Mouse (Mus musculus) hindbrain, embryonic 11.5 days (tissue): ENCODE measurements around the gene 4931422A03Rik. TPM values are rescaled to one million over a fixed set of nuclear protein-coding genes. Genes with fewer than 3 reads are reported as not detected.

Experiments used
- ATAC-seq: fragments of 200-750 bp; cut with Nextera tagmentation; 2 replicates; pipeline ENCODE4 v1.8.0; 2017; ENCODE audit warnings: mild to moderate bottlenecking, moderate TSS enrichment, moderate library complexity; ENCODE audit not compliant: low FRiP score
- DNase-seq: peaks from one replicate; pipeline ENCODE4 v3.0.0-alpha.2; 2015; ENCODE audit warnings: low spot score
- H3K27ac ChIP-seq: fragments of 300-500 bp; sonication (generic); 2 replicates; pipeline ENCODE4 v1.5.1; 2014; ENCODE audit warnings: mild to moderate bottlenecking, low read depth, low read length
- H3K27me3 ChIP-seq: fragments of 300-500 bp; sonication (generic); 2 replicates; pipeline ENCODE4 v1.6.1; 2014; ENCODE audit warnings: mild to moderate bottlenecking, low read length, moderate library complexity, mixed read lengths; ENCODE audit not compliant: control insufficient read depth, insufficient read depth
- H3K36me3 ChIP-seq: fragments of 300-500 bp; sonication (generic); 2 replicates; pipeline ENCODE4 v1.6.1; 2014; ENCODE audit warnings: mild to moderate bottlenecking, low read length, moderate library complexity, mixed read lengths; ENCODE audit not compliant: control insufficient read depth, insufficient read depth
- H3K4me1 ChIP-seq: fragments of 300-500 bp; sonication (generic); replicated peaks from 2 replicates; pipeline ENCODE4 v1.6.1; 2014; ENCODE audit warnings: low read length, mixed read lengths; ENCODE audit not compliant: control insufficient read depth, insufficient read depth
- H3K4me2 ChIP-seq: fragments of 300-500 bp; sonication (generic); replicated peaks from 2 replicates; pipeline ENCODE4 v1.6.1; 2014; ENCODE audit warnings: mild to moderate bottlenecking, low read depth, low read length
- H3K4me3 ChIP-seq: fragments of 300-500 bp; sonication (generic); 2 replicates; pipeline ENCODE4 v1.5.1; 2014; ENCODE audit warnings: low read depth, low read length
- H3K9ac ChIP-seq: fragments of 300-500 bp; sonication (generic); 2 replicates; pipeline ENCODE4 v1.6.1; 2014; ENCODE audit warnings: low read depth, low read length
- H3K9me3 ChIP-seq: fragments of 300-500 bp; sonication (generic); 2 replicates; pipeline ENCODE4 v1.6.1; 2016; ENCODE audit warnings: low read length; ENCODE audit not compliant: control insufficient read depth
- WGBS: fragments of 180-500 bp; shearing (Covaris S2); extraction: QIAGEN DNeasy Blood & Tissue Kit; methylation state at CpG from one replicate; pipeline ENCODE4 v1.1.7; 2014; 5-methylcytosine and 5-hydroxymethylcytosine counted together
- polyA plus RNA-seq: library from polyadenylated mRNA; unstranded; fragments of >200 nt; fragmentation: Nextera tagmentation; extraction: Ambion mirVana; gene quantifications from 2 replicates; pipeline ENCODE4 v1.2.1, GENCODE M21; 2014

The 4931422A03Rik gene
- polyA plus RNA-seq, 1 experiment from 2014 or later: 2.5 TPM

DNA sequence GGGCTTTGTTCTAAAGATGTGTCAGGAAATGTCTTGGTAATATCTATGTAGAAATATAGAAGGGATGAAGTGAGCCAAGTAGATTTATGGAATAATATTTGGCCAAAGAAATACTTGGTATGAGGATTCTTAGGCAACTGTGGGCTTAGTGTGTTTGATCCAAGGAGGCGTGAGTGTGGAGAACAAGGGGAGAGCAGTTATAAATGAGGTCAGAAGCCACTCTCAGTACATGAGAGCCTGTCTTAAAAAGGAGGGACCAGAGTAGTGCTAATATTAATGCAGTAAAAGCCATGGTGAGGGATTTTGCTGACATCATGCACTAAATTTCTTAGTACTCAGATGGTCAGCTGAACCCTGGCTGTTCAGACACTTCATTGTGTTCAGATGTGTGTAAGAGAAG lies 30.2 kb upstream of the 4931422A03Rik start:
- H3K4me2 ChIP-seq: no peak overlapping the region
- H3K9me3 ChIP-seq: no peaks in the 10 kb centered on the region
- H3K9ac ChIP-seq: no peak overlapping the region
- H3K4me3 ChIP-seq: no peak overlapping the region
- ATAC-seq (no peak), DNase-seq (no peak)
- H3K36me3 ChIP-seq: 0 out of 2 replicates have a peak, but pooled peaks cover 6% of the 10 kb centered on the region
- no peak overlapping the region for H3K27ac ChIP-seq
- H3K4me1 ChIP-seq: no peaks in the 10 kb centered on the region
- no peaks in the 10 kb centered on the region for H3K27me3 ChIP-seq
- 88% methylated on average over 1 of the region's 1 CpGs for WGBS

DNA sequence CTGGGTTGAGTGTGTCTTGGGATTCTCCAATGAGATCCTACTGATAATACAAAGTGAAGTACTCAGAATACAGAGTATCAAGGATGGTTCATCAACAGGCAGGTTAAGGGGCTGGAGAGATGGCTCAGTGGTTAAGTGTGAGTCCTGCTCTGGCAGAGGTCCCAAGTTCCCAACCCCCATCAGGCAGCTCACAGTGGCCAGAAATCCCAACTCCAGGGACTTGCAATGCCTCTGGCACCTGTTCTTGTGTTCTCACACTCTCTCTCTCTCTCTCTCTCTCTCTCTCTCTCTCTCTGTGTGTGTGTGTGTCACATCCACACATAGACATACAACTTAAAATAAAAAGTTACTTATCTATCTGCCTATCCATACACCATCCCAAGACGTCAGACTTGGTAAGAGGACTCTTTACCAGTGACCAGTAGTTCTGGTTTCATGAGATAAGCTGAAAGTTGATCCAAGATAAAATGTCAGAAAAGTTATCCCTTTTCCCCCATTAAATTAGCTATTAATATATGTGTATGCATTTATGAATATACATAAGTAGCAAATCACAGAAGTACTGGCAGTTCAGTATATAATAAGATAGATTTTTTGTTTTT lies 16.4 kb upstream of the 4931422A03Rik start:
- Histone ChIP-seq H3K27me3 (no peaks in the 10 kb centered on the region), H3K4me3 (no peak overlapping the region), H3K4me1 (no peaks in the 10 kb centered on the region), H3K27ac (no peak overlapping the region), H3K9me3 (no peaks in the 10 kb centered on the region), H3K36me3 (0 out of 2 replicates have a peak, but pooled peaks cover 5% of the 10 kb centered on the region), H3K4me2 (no peak overlapping the region), H3K9ac (no peak overlapping the region)
- DNase-seq: no peak
- ATAC-seq: no peak
- WGBS: 86% methylated on average over 1 of the region's 1 CpGs

DNA sequence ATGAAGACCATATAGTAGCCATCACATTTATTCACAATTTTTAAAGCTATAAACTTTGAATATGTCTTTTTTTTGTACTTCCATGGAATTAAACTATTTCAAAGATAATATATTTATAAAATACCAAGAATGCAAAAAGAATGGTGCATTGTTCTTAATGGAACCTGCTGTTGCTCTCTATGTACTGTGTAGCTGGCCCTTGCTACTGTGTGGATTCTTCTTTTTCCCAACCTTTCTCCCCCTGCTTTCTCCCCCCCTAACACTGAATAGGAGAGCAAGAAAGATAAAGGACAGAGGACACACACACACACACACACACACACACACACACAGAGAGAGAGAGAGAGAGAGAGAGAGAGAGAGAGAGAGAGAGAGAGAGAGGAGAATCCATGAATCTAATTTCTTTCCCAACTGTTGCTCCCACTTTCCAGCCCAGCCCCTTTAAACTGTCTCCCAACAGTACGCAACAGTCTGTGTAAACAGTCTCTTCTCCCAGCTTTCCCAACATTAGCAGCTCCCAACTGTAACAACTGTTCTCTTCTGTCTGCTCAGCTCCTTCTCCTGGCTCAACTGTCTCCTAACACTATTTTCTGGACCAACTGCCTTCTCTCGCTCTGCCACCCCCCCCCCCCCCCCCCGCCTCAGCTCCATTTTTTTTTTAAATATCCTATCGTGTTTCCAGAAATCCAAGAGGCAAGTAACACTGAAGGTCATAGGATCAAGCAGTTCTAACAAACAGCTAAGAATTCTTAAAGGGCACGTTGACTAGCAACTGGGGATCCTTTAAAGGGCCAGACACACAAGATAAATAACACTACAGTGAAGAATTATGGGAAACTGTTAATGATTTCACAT lies 15.7 kb upstream of the 4931422A03Rik start:
- ATAC-seq: no peak
- DNase-seq: no peak
- Histone ChIP-seq H3K4me1 (no peaks in the 10 kb centered on the region), H3K9ac (no peak overlapping the region), H3K4me2 (no peak overlapping the region), H3K4me3 (no peak overlapping the region), H3K36me3 (0 out of 2 replicates have a peak, but pooled peaks cover 5% of the 10 kb centered on the region), H3K9me3 (no peaks in the 10 kb centered on the region), H3K27ac (no peak overlapping the region), H3K27me3 (no peaks in the 10 kb centered on the region)
- 35% methylated on average over 4 of the region's 5 CpGs for WGBS

DNA sequence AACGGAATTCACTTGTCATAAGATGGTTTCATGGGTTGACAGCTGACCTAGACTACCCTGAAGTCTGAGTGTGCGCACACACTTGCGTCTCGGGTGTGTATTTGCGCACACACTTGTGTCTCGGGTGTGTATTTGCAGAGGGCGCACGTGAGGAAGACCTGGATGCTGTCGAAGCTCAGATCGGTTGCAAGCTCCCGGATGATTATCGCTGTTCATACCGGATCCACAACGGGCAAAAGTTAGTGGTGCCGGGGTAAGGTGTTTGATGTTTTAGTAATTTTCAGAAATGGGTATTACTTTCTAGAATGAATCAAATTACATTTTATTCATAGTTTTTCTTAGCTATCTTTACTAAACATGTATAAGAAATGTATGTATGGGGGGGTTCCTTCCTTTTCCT lies 14.6 kb upstream of the 4931422A03Rik start:
- 0 out of 2 replicates have a peak, but pooled peaks cover 5% of the 10 kb centered on the region for H3K36me3 ChIP-seq
- no peaks in the 10 kb centered on the region for H3K27me3 ChIP-seq
- DNase-seq: no peak
- H3K9ac ChIP-seq: no peak overlapping the region
- no peaks in the 10 kb centered on the region for H3K4me1 ChIP-seq
- H3K9me3 ChIP-seq: no peaks in the 10 kb centered on the region
- no peak overlapping the region for H3K27ac ChIP-seq
- no peak overlapping the region for H3K4me2 ChIP-seq
- 95% methylated on average over 15 of the region's 15 CpGs for WGBS
- H3K4me3 ChIP-seq: no peak overlapping the region
- no peak for ATAC-seq

DNA sequence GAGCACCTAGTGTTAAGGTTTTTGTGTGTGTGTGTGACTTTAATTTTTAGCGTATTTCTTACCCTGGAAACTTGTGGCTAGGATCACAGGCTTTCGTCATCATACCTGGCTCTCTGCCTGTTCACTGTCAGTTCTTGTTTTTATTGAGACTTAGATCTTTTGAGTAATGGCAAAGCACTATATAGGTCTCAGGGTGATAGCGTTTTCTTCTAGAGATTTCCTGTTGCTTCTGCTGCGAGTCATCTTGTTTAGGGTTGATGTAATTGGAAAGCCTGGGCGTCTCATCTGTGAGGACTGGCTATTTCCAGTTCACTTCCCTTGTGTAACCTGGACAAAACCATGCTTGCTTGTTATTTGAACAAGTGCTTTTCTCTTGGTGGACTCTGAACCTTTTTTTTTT lies 13.5 kb upstream of the 4931422A03Rik start:
- no peaks in the 10 kb centered on the region for H3K9me3 ChIP-seq
- H3K27me3 ChIP-seq: no peaks in the 10 kb centered on the region
- H3K4me2 ChIP-seq: no peak overlapping the region
- H3K27ac ChIP-seq: no peak overlapping the region
- DNase-seq: no peak
- H3K4me3 ChIP-seq: no peak overlapping the region
- H3K9ac ChIP-seq: no peak overlapping the region
- H3K36me3 ChIP-seq: 0 out of 2 replicates have a peak, but pooled peaks cover 5% of the 10 kb centered on the region
- no peaks in the 10 kb centered on the region for H3K4me1 ChIP-seq
- no peak for ATAC-seq
- 88% methylated on average over 5 of the region's 5 CpGs for WGBS

DNA sequence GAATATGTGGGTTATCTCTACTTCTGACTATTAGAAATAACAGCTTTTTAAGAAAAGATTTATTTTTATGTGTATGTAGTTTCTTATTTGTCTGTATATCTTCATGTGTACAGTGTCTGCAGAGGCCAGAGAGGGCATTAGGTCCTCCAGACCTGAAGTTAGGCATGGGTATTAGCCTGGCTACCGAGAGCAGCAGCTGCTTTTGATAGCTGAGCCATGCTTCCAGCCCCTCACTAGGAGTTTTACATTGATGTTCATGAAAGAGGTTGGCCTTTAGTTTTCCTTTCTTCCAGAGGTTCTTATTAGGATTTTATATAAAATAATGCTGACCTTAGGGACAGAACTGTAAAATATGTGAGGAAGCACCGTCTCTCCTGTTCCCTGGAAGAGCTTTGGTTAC lies 10.1 kb upstream of the 4931422A03Rik start:
- no peak for DNase-seq
- H3K9me3 ChIP-seq: no peaks in the 10 kb centered on the region
- H3K36me3 ChIP-seq: peaks cover 2% of the 10 kb centered on the region; the same call in 1 of the 2 replicates
- no peaks in the 10 kb centered on the region for H3K4me1 ChIP-seq
- no peak for ATAC-seq
- H3K27ac ChIP-seq: no peak overlapping the region
- no peak overlapping the region for H3K4me2 ChIP-seq
- H3K4me3 ChIP-seq: no peak overlapping the region
- no peak overlapping the region for H3K9ac ChIP-seq
- WGBS: 67% methylated on average over 2 of the region's 2 CpGs
- H3K27me3 ChIP-seq: no peaks in the 10 kb centered on the region

DNA sequence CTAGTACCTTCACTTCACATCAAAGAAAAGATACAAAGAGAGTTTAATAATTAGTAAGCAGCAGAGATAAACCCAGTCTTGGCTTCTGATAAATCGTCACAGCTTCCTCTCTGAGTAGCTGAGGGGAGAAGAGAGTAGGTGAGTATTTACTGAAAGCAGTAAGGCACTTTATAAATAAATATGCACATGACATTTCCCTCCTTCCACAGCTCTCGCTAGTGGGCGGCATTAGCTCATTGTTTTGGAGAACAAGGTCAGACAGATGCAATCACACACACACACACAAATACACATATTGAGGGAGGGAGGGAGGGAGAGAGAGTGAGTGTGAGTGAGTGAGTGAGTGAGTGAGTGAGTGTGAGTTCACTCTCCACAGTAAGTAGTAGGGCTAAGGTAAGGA lies 8.2 kb upstream of the 4931422A03Rik start:
- Histone ChIP-seq H3K4me3 (no peak overlapping the region), H3K36me3 (peaks cover 2% of the 10 kb centered on the region; the same call in 1 of the 2 replicates), H3K9me3 (no peaks in the 10 kb centered on the region), H3K4me1 (no peaks in the 10 kb centered on the region), H3K27me3 (no peaks in the 10 kb centered on the region), H3K4me2 (no peak overlapping the region), H3K9ac (no peak overlapping the region), H3K27ac (no peak overlapping the region)
- no peak for DNase-seq
- no peak for ATAC-seq
- 70% methylated on average over 3 of the region's 3 CpGs for WGBS

DNA sequence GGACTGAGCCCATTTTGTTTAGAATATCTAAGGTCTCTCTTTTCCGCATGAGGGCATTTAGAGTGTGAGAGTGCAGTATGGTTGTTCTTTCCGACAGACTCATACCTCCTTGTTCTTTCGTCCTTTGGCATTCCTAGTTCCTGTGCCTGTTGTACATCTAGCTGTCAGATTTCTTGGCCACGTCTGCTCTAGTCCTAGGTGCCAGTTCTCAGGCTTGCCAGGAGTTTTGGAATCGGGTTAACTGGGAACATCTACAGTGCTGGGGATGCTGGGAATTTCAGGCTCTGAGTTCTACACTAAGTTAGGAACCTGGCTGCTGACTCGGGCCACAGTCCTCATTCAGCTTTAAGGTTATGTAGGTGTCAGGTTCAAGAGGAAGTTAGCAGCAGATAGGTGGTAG lies 7.4 kb upstream of the 4931422A03Rik start:
- WGBS: 89% methylated on average over 6 of the region's 6 CpGs
- H3K36me3 ChIP-seq: peaks cover 2% of the 10 kb centered on the region; the same call in 1 of the 2 replicates

More for the DNA sequence above, 7.4 kb upstream of the 4931422A03Rik start:
- ATAC-seq (no peak), DNase-seq (no peak)
- H3K9ac ChIP-seq: no peak overlapping the region
- H3K4me3 ChIP-seq: no peak overlapping the region
- H3K27ac ChIP-seq: no peak overlapping the region
- no peaks in the 10 kb centered on the region for H3K27me3 ChIP-seq
- no peak overlapping the region for H3K4me2 ChIP-seq
- H3K9me3 ChIP-seq: no peaks in the 10 kb centered on the region
- no peaks in the 10 kb centered on the region for H3K4me1 ChIP-seq
